ENCODE assay signal across 9 mouse cellular contexts in genomic region chr19:56342006-56342405, GRCm38 (mm10). TPM values are rescaled to one million over a fixed set of nuclear protein-coding genes. Genes with fewer than 3 reads are reported as not detected.
DNase-seq lines count a peak whose midpoint lies in the region; ATAC-seq lines count a peak whose summit lies in the region.
"Had no signal": no experiment of that assay in that cellular context is flagged by ENCODE, and none has a peak within 500 bp of the region (broad histone marks: within the 10 kb centered on the region; RNA-seq: fewer than 3 reads in every experiment).

No protein-coding gene starts in this region.

- no peak for ATAC-seq in heart, embryonic 12.5 days (ENCODE audit: insufficient number of reproducible peaks, low FRiP score)
- no peak for ATAC-seq in midbrain, embryonic 13.5 days
- no peak for ATAC-seq in liver, embryonic 11.5 days (replicated peaks; ENCODE audit: low FRiP score)

- peaks cover 8% of the 10 kb centered on the region; the same call in 1 of the 2 replicates for H3K27me3 ChIP-seq in heart, embryonic 12.5 days (replicated peaks)
- peaks cover 10% of the 10 kb centered on the region for H3K27me3 ChIP-seq in midbrain, embryonic 13.5 days
- no peaks in the 10 kb centered on the region for H3K27me3 ChIP-seq in liver, embryonic 11.5 days (replicated peaks; ENCODE audit: control insufficient read depth, insufficient read depth, low read length)

- H3K27ac ChIP-seq in heart, embryonic 12.5 days (ENCODE audit: poor library complexity, severe bottlenecking) = no peak overlapping the region
- no peak overlapping the region for H3K27ac ChIP-seq in midbrain, embryonic 13.5 days
- no peak overlapping the region for H3K27ac ChIP-seq in liver, embryonic 11.5 days (ENCODE audit: low read depth, low read length)
- H3K27ac ChIP-seq: heart, embryonic 13.5 days had no signal

- H3K4me3 ChIP-seq in heart, embryonic 12.5 days = no peak overlapping the region
- no peak overlapping the region for H3K4me3 ChIP-seq in midbrain, embryonic 13.5 days (replicated peaks)
- no peak overlapping the region for H3K4me3 ChIP-seq in liver, embryonic 11.5 days (ENCODE audit: low read depth, low read length)
- H3K4me3 ChIP-seq: heart, embryonic 13.5 days had no signal

- H3K9ac ChIP-seq in heart, embryonic 12.5 days = no peak overlapping the region
- H3K9ac ChIP-seq in midbrain, embryonic 13.5 days (replicated peaks) = no peak overlapping the region
- H3K9ac ChIP-seq in liver, embryonic 11.5 days (ENCODE audit: low read depth, low read length) = no peak overlapping the region
- H3K9ac ChIP-seq: heart, embryonic 13.5 days had no signal

- H3K36me3 ChIP-seq in heart, embryonic 12.5 days = peaks cover 45% of the 10 kb centered on the region
- no peaks in the 10 kb centered on the region for H3K36me3 ChIP-seq in midbrain, embryonic 13.5 days
- no peaks in the 10 kb centered on the region for H3K36me3 ChIP-seq in liver, embryonic 11.5 days (ENCODE audit: control insufficient read depth, insufficient read depth, low read length)

- no peaks in the 10 kb centered on the region for H3K9me3 ChIP-seq in heart, embryonic 12.5 days (replicated peaks)
- no peaks in the 10 kb centered on the region for H3K9me3 ChIP-seq in midbrain, embryonic 13.5 days
- no peaks in the 10 kb centered on the region for H3K9me3 ChIP-seq in liver, embryonic 11.5 days (ENCODE audit: control insufficient read depth, low read length)
- H3K9me3 ChIP-seq: heart, embryonic 13.5 days had no signal

- no peaks in the 10 kb centered on the region for H3K4me1 ChIP-seq in heart, embryonic 12.5 days (replicated peaks)
- peaks cover 26% of the 10 kb centered on the region for H3K4me1 ChIP-seq in midbrain, embryonic 13.5 days (replicated peaks)
- H3K4me1 ChIP-seq in liver, embryonic 11.5 days (replicated peaks; ENCODE audit: control insufficient read depth, insufficient read depth, low read length) = no peaks in the 10 kb centered on the region
- H3K4me1 ChIP-seq: heart, embryonic 13.5 days had no signal

- WGBS in heart, embryonic 12.5 days = 74% methylated on average over 8 of the region's 8 CpGs
- 94% methylated on average over 8 of the region's 8 CpGs for WGBS in midbrain, embryonic 13.5 days
- 73% methylated on average over 8 of the region's 8 CpGs for WGBS in liver, embryonic 11.5 days

- no peak overlapping the region for H3K4me2 ChIP-seq in heart, embryonic 12.5 days
- H3K4me2 ChIP-seq in midbrain, embryonic 13.5 days (replicated peaks) = no peak overlapping the region
- H3K4me2 ChIP-seq in liver, embryonic 11.5 days = no peak overlapping the region
- H3K4me2 ChIP-seq: heart, embryonic 13.5 days had no signal

- DNase-seq in heart, adult 18-20 months = peak; percentile 79 to 83
- peak; percentile 40 for DNase-seq in Muller cell, postnatal 12 days (ENCODE audit: inconsistent ontology term)
- peak; percentile 92 to 96 for DNase-seq in cerebellum, postnatal 10 days
- DNase-seq in kidney, adult 9 months = peak; percentile 34
- no peak for DNase-seq in retina, postnatal 1 day
- no peak for DNase-seq in liver, embryonic 11.5 days (ENCODE audit: low spot score)

RNA-seq across cellular contexts. Expression of gene Nrap, which starts 47.8 kb away (rescaled TPM):
- 100 to 1,000 TPM; 379 to 400 TPM for total RNA-seq in heart, adult 18-20 months (2021)
- 23.2 and 26.3 TPM in 2 replicates for polyA plus RNA-seq in heart, embryonic 12.5 days (2016; fragmentation: Nextera tagmentation; extraction: Ambion mirVana)
- 0.24 and 0.50 TPM in 2 replicates for polyA plus RNA-seq in midbrain, embryonic 13.5 days (2015; fragmentation: Nextera tagmentation; extraction: Ambion mirVana)
- polyA plus RNA-seq in liver, embryonic 11.5 days (2014; fragmentation: Nextera tagmentation; extraction: Ambion mirVana) = 0.09 and 0.14 TPM in 2 replicates

RNA-seq across cellular contexts. Expression of gene Casp7, which starts 54.9 kb away (rescaled TPM):
- 10 to 100 TPM in 1 of 2 experiments, 1 to 10 TPM in 1; 9.1 to 12.2 TPM for total RNA-seq in heart, adult 18-20 months (2021)
- 31.6 and 33.9 TPM in 2 replicates for polyA plus RNA-seq in heart, embryonic 12.5 days (2016; fragmentation: Nextera tagmentation; extraction: Ambion mirVana)
- polyA plus RNA-seq in midbrain, embryonic 13.5 days (2015; fragmentation: Nextera tagmentation; extraction: Ambion mirVana) = 13.0 and 14.8 TPM in 2 replicates
- polyA plus RNA-seq in liver, embryonic 11.5 days (2014; fragmentation: Nextera tagmentation; extraction: Ambion mirVana) = 23.9 and 26.4 TPM in 2 replicates

RNA-seq across cellular contexts. Expression of gene Habp2, which starts 55.1 kb away (rescaled TPM):
- total RNA-seq in heart, adult 18-20 months (2021) = not detected
- polyA plus RNA-seq in heart, embryonic 12.5 days (2016; fragmentation: Nextera tagmentation; extraction: Ambion mirVana) = 1.1 and 1.9 TPM in 2 replicates
- polyA plus RNA-seq in midbrain, embryonic 13.5 days (2015; fragmentation: Nextera tagmentation; extraction: Ambion mirVana) = 0.09 and 0.19 TPM in 2 replicates
- 56.3 and 65.6 TPM in 2 replicates for polyA plus RNA-seq in liver, embryonic 11.5 days (2014; fragmentation: Nextera tagmentation; extraction: Ambion mirVana)

Comparison
In these comparisons a context has a peak if more than half of its experiments do, and no peak if none do; other contexts are left out.
1. DNase-seq: peak in heart, adult 18-20 months (2 of 2), Muller cell, postnatal 12 days (single experiment), cerebellum, postnatal 10 days (2 of 2) and kidney, adult 9 months (single experiment); none in retina, postnatal 1 day (single experiment) and liver, embryonic 11.5 days (single experiment).
2. RNA of gene Nrap, which starts 47.8 kb away (polyA plus RNA-seq): 23.2 to 26.3 TPM in heart, embryonic 12.5 days; 0.24 to 0.50 TPM in midbrain, embryonic 13.5 days and 0.09 to 0.14 TPM in liver, embryonic 11.5 days; every median in the first group is over 10 times any median in the second.
3. RNA of gene Habp2, which starts 55.1 kb away (polyA plus RNA-seq): 56.3 to 65.6 TPM in liver, embryonic 11.5 days; 1.1 to 1.9 TPM in heart, embryonic 12.5 days and 0.09 to 0.19 TPM in midbrain, embryonic 13.5 days; every median in the first group is over 10 times any median in the second.